Mouse (Mus musculus) CH12.LX (cell line): Measurements from ENCODE around the gene Cdh7. TPM values are rescaled to one million over a fixed set of nuclear protein-coding genes. Genes with fewer than 3 reads are reported as not detected.

Experiments
- DNase-seq: peaks from one replicate; pipeline ENCODE4 v3.0.0-alpha.2; 2013; ENCODE audit errors: extremely low read depth
- H3K27ac ChIP-seq: 2 replicates; pipeline ENCODE4 v1.5.1; 2012; ENCODE audit warnings: low read depth, mild to moderate bottlenecking, control low read depth, moderate library complexity; ENCODE audit not compliant: insufficient read depth
- H3K27me3 ChIP-seq: replicated peaks from 2 replicates; pipeline ENCODE3; 2012; ENCODE audit warnings: inconsistent platforms
- H3K36me3 ChIP-seq, 2 experiments: replicated peaks in 1 of 2; 2 replicates each; pipeline versions ENCODE3 to v1.6.1; 2012; ENCODE audit warnings: inconsistent platforms in 1 of 2, low read length in 1 of 2, mild to moderate bottlenecking in 1 of 2, mixed read lengths in 1 of 2, moderate library complexity in 1 of 2; ENCODE audit not compliant: control insufficient read depth in 1 of 2, insufficient read depth in 1 of 2
- H3K4me1 ChIP-seq, 2 experiments: 2 replicates each; pipeline ENCODE4 v1.6.1; 2012; ENCODE audit warnings: inconsistent platforms in 1 of 2, moderate library complexity in 1 of 2; ENCODE audit not compliant: insufficient read depth in 2 of 2, control insufficient read depth in 1 of 2
- H3K4me2 ChIP-seq: 2 replicates; pipeline ENCODE4 v1.6.1; 2012; ENCODE audit warnings: low read depth, mild to moderate bottlenecking, control low read depth; ENCODE audit not compliant: poor library complexity, insufficient read depth, severe bottlenecking
- H3K4me3 ChIP-seq, 3 experiments: fragments of 150-350 bp in 1 of 3; sonication (generic) in 1 of 3; replicated peaks in 1 of 3; 2 replicates each; pipeline versions ENCODE3 to v1.5.1; 2011 to 2012; ENCODE audit warnings: low read depth in 2 of 3, low read length in 2 of 3, mild to moderate bottlenecking in 2 of 3, moderate library complexity in 2 of 3, control low read depth in 1 of 3, improper control_type of control experiment in 1 of 3, inconsistent platforms in 1 of 3, mixed read lengths in 1 of 3; ENCODE audit not compliant: poor library complexity in 1 of 3
- H3K79me2 ChIP-seq: replicated peaks from 2 replicates; pipeline ENCODE4 v1.6.1; 2012; ENCODE audit warnings: mild to moderate bottlenecking, moderate library complexity; ENCODE audit not compliant: control insufficient read depth, poor library complexity, insufficient read depth, severe bottlenecking; ENCODE audit errors: extremely low read depth
- H3K9ac ChIP-seq: 2 replicates; pipeline ENCODE4 v1.6.1; 2012; ENCODE audit warnings: low read depth, mild to moderate bottlenecking, control low read depth, moderate library complexity; ENCODE audit not compliant: insufficient read depth
- H3K9me3 ChIP-seq: replicated peaks from 2 replicates; pipeline ENCODE3; 2012; ENCODE audit warnings: low read length, inconsistent platforms, mixed read lengths
- BHLHE40 ChIP-seq: IDR thresholded peaks from 2 replicates; pipeline ENCODE4 v1.6.1; 2011; ENCODE audit warnings: mild to moderate bottlenecking, low read depth, low read length, improper control_type of control experiment
- E2F4 ChIP-seq: IDR thresholded peaks from 2 replicates; pipeline ENCODE4 v1.6.1; 2011; ENCODE audit warnings: low read depth, low read length, improper control_type of control experiment; ENCODE audit not compliant: insufficient replicate concordance
- EP300 ChIP-seq: IDR thresholded peaks from 2 replicates; pipeline ENCODE4 v1.6.1; 2011; ENCODE audit warnings: low read length, improper control_type of control experiment
- ETS1 ChIP-seq: conservative IDR thresholded peaks from 2 replicates; pipeline ENCODE4 v1.6.1; 2012; ENCODE audit warnings: low read depth, mild to moderate bottlenecking, inconsistent platforms, low read length, improper control_type of control experiment, moderate library complexity
- HCFC1 ChIP-seq: IDR thresholded peaks from 2 replicates; pipeline ENCODE4 v1.6.1; 2012; ENCODE audit warnings: low read depth, mild to moderate bottlenecking, inconsistent platforms, low read length, improper control_type of control experiment
- JUN ChIP-seq: IDR thresholded peaks from 2 replicates; pipeline ENCODE4 v1.6.1; 2011; ENCODE audit warnings: low read depth, mild to moderate bottlenecking, low read length, improper control_type of control experiment, moderate library complexity; ENCODE audit not compliant: insufficient read depth
- MAFK ChIP-seq: IDR thresholded peaks from 2 replicates; pipeline ENCODE4 v1.6.1; 2011; ENCODE audit warnings: low read length, improper control_type of control experiment; ENCODE audit not compliant: insufficient replicate concordance
- MAX ChIP-seq: IDR thresholded peaks from 2 replicates; pipeline ENCODE4 v1.6.1; 2011; ENCODE audit warnings: low read length, improper control_type of control experiment
- MAZ ChIP-seq: IDR thresholded peaks from 2 replicates; pipeline ENCODE4 v1.6.1; 2012; ENCODE audit warnings: low read depth, mild to moderate bottlenecking, inconsistent platforms, low read length, improper control_type of control experiment, moderate library complexity
- MEF2A ChIP-seq: IDR thresholded peaks from 2 replicates; pipeline ENCODE4 v1.6.1; 2014; ENCODE audit warnings: low read depth, mild to moderate bottlenecking, inconsistent platforms, low read length, improper control_type of control experiment, borderline replicate concordance
- MXI1 ChIP-seq: IDR thresholded peaks from 2 replicates; pipeline ENCODE4 v1.6.1; 2011; ENCODE audit warnings: mild to moderate bottlenecking, low read depth, low read length, improper control_type of control experiment
- NRF1 ChIP-seq: IDR thresholded peaks from 2 replicates; pipeline ENCODE4 v1.6.1; 2014; ENCODE audit warnings: low read depth, mild to moderate bottlenecking, inconsistent platforms, low read length, improper control_type of control experiment, moderate library complexity
- PAX5 ChIP-seq: IDR thresholded peaks from 2 replicates; pipeline ENCODE4 v1.6.1; 2012; ENCODE audit warnings: low read length, inconsistent platforms, mixed read lengths
- RAD21 ChIP-seq: IDR thresholded peaks from 2 replicates; pipeline ENCODE4 v1.6.1; 2011; ENCODE audit warnings: low read depth, mild to moderate bottlenecking, low read length, improper control_type of control experiment, moderate library complexity
- RCOR1 ChIP-seq: conservative IDR thresholded peaks from 2 replicates; pipeline ENCODE4 v1.6.1; 2012; ENCODE audit warnings: low read depth, mild to moderate bottlenecking, inconsistent platforms, low read length, improper control_type of control experiment
- SIN3A ChIP-seq: IDR thresholded peaks from 2 replicates; pipeline ENCODE4 v1.6.1; 2012; ENCODE audit warnings: low read length, improper control_type of control experiment, inconsistent platforms
- TBP ChIP-seq: conservative IDR thresholded peaks from 2 replicates; pipeline ENCODE4 v1.6.1; 2011; ENCODE audit warnings: low read depth, low read length, improper control_type of control experiment
- UBTF ChIP-seq: IDR thresholded peaks from 2 replicates; pipeline ENCODE4 v1.6.1; 2012; ENCODE audit warnings: low read depth, mild to moderate bottlenecking, inconsistent platforms, low read length, improper control_type of control experiment, moderate library complexity
- USF1 ChIP-seq: IDR thresholded peaks from 2 replicates; pipeline ENCODE4 v1.6.1; 2014; ENCODE audit warnings: low read depth, mild to moderate bottlenecking, inconsistent platforms, low read length, improper control_type of control experiment
- ZC3H11A ChIP-seq: IDR thresholded peaks from 2 replicates; pipeline ENCODE4 v1.6.1; 2012; ENCODE audit warnings: low read depth, mild to moderate bottlenecking, inconsistent platforms, low read length, improper control_type of control experiment
- ZKSCAN1 ChIP-seq: IDR thresholded peaks from 2 replicates; pipeline ENCODE4 v1.6.1; 2012; ENCODE audit warnings: low read depth, inconsistent platforms, low read length, improper control_type of control experiment, borderline replicate concordance
- dilution Hi-C: fragments of 300-500 bp; cut with MboI; formaldehyde crosslinking; loops from 2 replicates; pipeline ENCODE4 v1.14.3; 2020; ENCODE audit warnings: low sequenced_read_pairs; ENCODE audit not compliant: extremely low pct_unique_long_range_greater_than_20kb, extremely low pct_ligation_motif_present
- in situ Hi-C: fragments of 300-500 bp; cut with MboI; formaldehyde crosslinking; loops from 3 replicates; pipeline ENCODE4 v1.14.3; 2019; ENCODE audit warnings: low sequenced_read_pairs, low pct_ligation_motif_present, low pct_unique_long_range_greater_than_20kb, mixed read lengths
- polyA plus RNA-seq: library from polyadenylated mRNA; unstranded; fragments of >175 nt; gene quantifications from 2 replicates; pipeline ENCODE4 v1.2.1, GENCODE M21; 2012; ENCODE audit warnings: low read depth; ENCODE audit not compliant: insufficient read length
- total RNA-seq, 2 experiments: library from RNA; depleted of rRNA; stranded (reverse); fragments of 300-350 nt in 1 of 2; fragments of >200 nt in 1 of 2; gene quantifications; 2 replicates each; pipeline ENCODE4 v1.2.3; 2012 to 2014

Cdh7 gene
- total and polyA plus RNA-seq, 3 experiments = not detected

- Histone ChIP-seq H3K79me2 (no peaks in the 10 kb centered on the region), H3K9me3 (peaks cover 13% of the 10 kb centered on the region), H3K27ac (no peak overlapping the region), H3K36me3 (no peaks in the 10 kb centered on the region), H3K4me1 (no peaks in the 10 kb centered on the region), H3K4me3 (no peak overlapping the region), H3K4me2 (no peak overlapping the region), H3K9ac (no peak overlapping the region), H3K27me3 (no peaks in the 10 kb centered on the region)
- dilution Hi-C loops (no loop called here), in situ Hi-C loops (no loop called here)
- DNase-seq = no peak
- TF ChIP-seq BHLHE40 (no peak), USF1 (no peak), ETS1 (no peak), RCOR1 (no peak), E2F4 (no peak), MEF2A (no peak), MAX (no peak), MAZ (no peak), ZC3H11A (no peak), ZKSCAN1 (no peak), TBP (no peak), MAFK (no peak), EP300 (no peak)
Measured at GRCm38 (mm10) chr1:109972426-109973015, 9.7 kb upstream of the Cdh7 start.

DNA sequence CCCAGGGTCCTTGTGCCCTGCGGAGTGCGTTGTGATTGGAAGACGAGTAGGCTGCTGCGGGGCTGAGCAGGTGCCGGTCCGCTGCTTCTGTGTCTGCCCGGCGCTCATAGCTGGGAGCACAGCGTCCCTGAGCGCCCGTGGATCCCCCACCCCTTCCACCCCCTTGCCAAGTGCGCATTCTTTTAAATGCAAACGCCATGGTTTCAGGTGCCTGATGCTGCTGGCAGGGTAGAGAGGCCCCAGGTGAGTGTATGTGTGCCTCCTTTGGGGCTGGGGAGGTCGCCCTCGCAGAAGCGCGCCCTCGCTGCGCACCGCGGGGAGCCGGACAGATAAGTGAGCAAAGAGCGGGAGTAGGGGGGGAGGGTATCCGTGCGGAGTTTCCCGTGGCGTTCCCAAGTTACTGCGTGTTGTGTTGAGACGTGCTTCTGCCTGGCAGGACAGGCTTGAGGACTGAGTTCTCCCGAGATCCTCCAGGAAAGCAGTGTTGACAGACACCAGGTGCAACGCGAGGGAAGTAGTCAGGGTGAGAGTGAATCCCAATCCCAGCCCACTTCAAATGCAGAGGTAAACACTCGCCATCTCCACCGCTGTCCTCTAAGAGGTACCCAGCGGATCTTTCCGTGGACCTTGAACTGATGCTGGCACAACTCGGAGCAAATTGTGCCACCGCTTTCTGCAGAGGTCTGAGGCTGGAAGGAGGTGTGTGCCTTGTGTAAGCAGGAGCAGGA, 742 bp downstream of the Cdh7 start:
- DNase-seq = no peak

More for the DNA sequence above, 742 bp downstream of the Cdh7 start:
- peaks cover 29% of the 10 kb centered on the region for H3K9me3 ChIP-seq
- H3K4me1 ChIP-seq = no peaks in the 10 kb centered on the region
- H3K4me3 ChIP-seq = no peak overlapping the region
- H3K27ac ChIP-seq = no peak overlapping the region
- TF ChIP-seq JUN (no peak), MEF2A (no peak), NRF1 (no peak), ZKSCAN1 (no peak), PAX5 (no peak), RAD21 (no peak), TBP (no peak), MXI1 (no peak), ETS1 (no peak), UBTF (no peak), SIN3A (no peak), HCFC1 (no peak)
- H3K79me2 ChIP-seq = no peaks in the 10 kb centered on the region
- no peak overlapping the region for H3K4me2 ChIP-seq
- in situ Hi-C loops (no loop called here), dilution Hi-C loops (no loop called here)
- H3K36me3 ChIP-seq = no peaks in the 10 kb centered on the region
- no peak overlapping the region for H3K9ac ChIP-seq
- no peaks in the 10 kb centered on the region for H3K27me3 ChIP-seq
